Mouse (Mus musculus) kidney, postnatal 0 days (tissue): ENCODE data around the gene Otulin. TPM values are rescaled to one million over a fixed set of nuclear protein-coding genes. Genes with fewer than 3 reads are reported as not detected.

ENCODE experiments used
- ATAC-seq: fragments of 200-750 bp; cut with Nextera tagmentation; replicated peaks from 2 replicates; pipeline ENCODE4 v1.8.0; 2017; ENCODE audit warnings: low read depth, moderate number of reproducible peaks, moderate TSS enrichment, moderate library complexity; ENCODE audit not compliant: low FRiP score
- DNase-seq: peaks from one replicate; pipeline ENCODE4 v3.0.0-alpha.2; 2016; ENCODE audit warnings: low spot score
- H3K27ac ChIP-seq: fragments of 300-500 bp; sonication (generic); 2 replicates; pipeline ENCODE4 v1.5.1; 2014; ENCODE audit warnings: mild to moderate bottlenecking
- H3K27me3 ChIP-seq: fragments of 300-500 bp; sonication (generic); 2 replicates; pipeline ENCODE4 v1.6.1; 2014; ENCODE audit warnings: low read length, mixed read lengths; ENCODE audit not compliant: insufficient read depth
- H3K36me3 ChIP-seq: fragments of 300-500 bp; sonication (generic); 2 replicates; pipeline ENCODE4 v1.6.1; 2014; ENCODE audit warnings: low read length, mixed read lengths; ENCODE audit not compliant: insufficient read depth
- H3K4me1 ChIP-seq: fragments of 300-500 bp; sonication (generic); replicated peaks from 2 replicates; pipeline ENCODE4 v1.6.1; 2014; ENCODE audit warnings: antibody characterized with exemption, low read length, mixed read lengths; ENCODE audit not compliant: insufficient read depth
- H3K4me2 ChIP-seq: fragments of 300-500 bp; sonication (generic); 2 replicates; pipeline ENCODE4 v1.6.1; 2014; ENCODE audit warnings: mild to moderate bottlenecking, low read length, moderate library complexity, mixed read lengths
- H3K4me3 ChIP-seq: fragments of 300-500 bp; sonication (generic); replicated peaks from 2 replicates; pipeline ENCODE4 v1.5.1; 2014; ENCODE audit warnings: low read depth, low read length
- H3K9ac ChIP-seq: fragments of 300-500 bp; sonication (generic); 2 replicates; pipeline ENCODE4 v1.6.1; 2014; ENCODE audit warnings: low read depth, low read length
- H3K9me3 ChIP-seq: fragments of 300-500 bp; sonication (generic); replicated peaks from 2 replicates; pipeline ENCODE4 v1.6.1; 2016; ENCODE audit warnings: low read length, inconsistent platforms, mixed read lengths
- CTCF ChIP-seq: IDR thresholded peaks from 2 replicates; pipeline ENCODE4 v1.5.1; 2016; ENCODE audit warnings: antibody characterized with exemption, low read depth, mild to moderate bottlenecking, moderate library complexity
- whole genome bisulfite sequencing: fragments of 180-500 bp; shearing (Covaris S2); extraction: QIAGEN DNeasy Blood & Tissue Kit; methylation state at CpG from one replicate; pipeline ENCODE4 v1.1.7; 2014; 5-methylcytosine and 5-hydroxymethylcytosine counted together
- polyA plus RNA-seq: library from polyadenylated mRNA; unstranded; fragments of >200 nt; fragmentation: Nextera tagmentation; extraction: Ambion mirVana; gene quantifications from 2 replicates; pipeline ENCODE4 v1.2.1, GENCODE M21; 2015

Gene Otulin
- polyA plus RNA-seq, 1 experiment from 2014 or later: 41.1 TPM

DNA sequence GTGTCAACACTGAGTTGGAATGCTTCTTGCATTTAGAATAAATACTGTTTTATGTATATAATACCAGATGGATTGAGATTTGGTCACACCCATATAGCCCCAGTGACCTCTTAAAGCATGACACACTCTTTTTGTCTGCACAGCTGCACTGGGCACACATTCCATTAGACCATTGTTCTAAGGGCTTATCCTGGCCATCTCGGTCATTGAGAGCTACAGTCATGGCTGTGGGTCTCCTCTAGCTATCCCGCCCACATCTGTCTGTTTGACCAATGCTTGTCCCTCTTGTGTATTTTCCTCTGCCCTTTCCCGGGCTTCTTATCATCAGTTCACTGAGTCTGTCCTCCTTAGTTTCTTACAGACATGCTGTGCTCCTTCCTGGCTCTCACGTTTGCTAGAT, 100.5 kb downstream of the Otulin start:
- Histone ChIP-seq H3K9me3 (no peaks in the 10 kb centered on the region), H3K27ac (no peak overlapping the region), H3K27me3 (no peaks in the 10 kb centered on the region), H3K4me3 (no peak overlapping the region), H3K9ac (no peak overlapping the region), H3K36me3 (no peaks in the 10 kb centered on the region), H3K4me1 (no peaks in the 10 kb centered on the region), H3K4me2 (no peak overlapping the region)
- no peak for TF ChIP-seq CTCF
- no peak for DNase-seq
- WGBS: 76% methylated on average over 4 of the region's 4 CpGs
- ATAC-seq: no peak

DNA sequence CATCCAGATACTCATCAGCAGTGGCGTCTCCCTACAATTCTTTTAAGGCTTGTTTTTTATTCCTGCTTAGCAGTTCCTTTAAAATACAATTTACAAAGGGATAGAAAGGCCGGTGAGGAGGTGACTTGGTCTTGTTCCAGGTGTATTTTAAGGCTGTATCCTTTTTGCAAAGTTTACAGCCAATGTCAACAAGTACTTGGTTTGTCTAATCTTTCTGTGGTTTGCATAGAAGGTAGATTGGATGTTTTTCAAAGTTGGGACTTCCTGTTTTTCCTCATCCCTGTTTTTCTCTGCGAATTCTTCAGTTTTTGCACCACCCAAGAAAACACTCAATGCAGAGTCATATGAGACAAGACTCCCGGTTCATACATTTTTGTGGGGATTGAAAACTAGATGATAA, 101.6 kb downstream of the Otulin start:
- H3K9me3 ChIP-seq: no peaks in the 10 kb centered on the region
- H3K9ac ChIP-seq: no peak overlapping the region
- H3K4me1 ChIP-seq: no peaks in the 10 kb centered on the region
- H3K27me3 ChIP-seq: no peaks in the 10 kb centered on the region
- ATAC-seq (no peak), DNase-seq (peak; percentile 61)
- H3K36me3 ChIP-seq: no peaks in the 10 kb centered on the region
- no peak overlapping the region for H3K4me2 ChIP-seq
- no peak overlapping the region for H3K4me3 ChIP-seq
- no peak overlapping the region for H3K27ac ChIP-seq
- no peak for TF ChIP-seq CTCF
- 60% methylated on average over 4 of the region's 4 CpGs for WGBS

DNA sequence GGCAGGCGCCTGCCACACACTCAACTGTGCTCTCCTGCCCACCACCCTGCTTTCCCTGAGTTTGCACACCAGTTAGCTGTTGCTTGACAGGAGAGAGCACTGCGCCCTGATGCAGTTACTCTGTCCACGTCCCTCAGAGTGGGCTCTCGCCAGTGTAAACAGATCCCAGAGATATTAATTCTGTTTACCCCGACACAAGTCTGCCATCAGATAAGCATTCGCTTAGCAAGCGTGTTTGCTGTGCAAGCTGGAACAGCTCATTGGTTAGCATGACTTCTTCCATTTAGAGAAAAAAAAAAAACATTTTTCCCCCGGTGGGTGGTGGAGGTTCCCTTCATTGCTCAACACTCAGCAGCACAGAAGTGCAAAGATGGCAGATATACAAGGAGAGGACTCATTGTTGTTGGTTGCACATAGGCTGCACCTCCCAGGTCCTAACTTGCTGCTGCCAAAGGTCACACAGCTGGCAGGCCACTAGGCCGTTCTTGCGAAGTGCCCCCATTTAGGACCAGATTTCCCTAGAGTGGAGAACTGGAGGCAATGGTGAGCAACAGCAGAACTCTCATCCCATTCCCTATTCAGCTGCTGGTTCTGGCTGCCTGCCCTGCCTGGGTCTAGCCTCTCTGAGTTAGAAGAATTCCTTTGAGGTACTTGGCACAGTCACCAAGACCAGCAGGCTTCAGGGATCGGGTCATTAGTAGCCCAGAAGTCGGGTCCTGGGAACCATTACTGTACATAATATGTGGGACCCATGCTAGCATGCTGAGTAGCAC, 105.1 kb downstream of the Otulin start:
- H3K4me2 ChIP-seq: no peak overlapping the region
- H3K27me3 ChIP-seq: no peaks in the 10 kb centered on the region
- H3K36me3 ChIP-seq: no peaks in the 10 kb centered on the region
- ATAC-seq (no peak), DNase-seq (no peak)
- WGBS: 55% methylated on average over 12 of the region's 12 CpGs
- no peak overlapping the region for H3K9ac ChIP-seq
- H3K4me3 ChIP-seq: no peak overlapping the region
- no peak overlapping the region for H3K27ac ChIP-seq
- H3K9me3 ChIP-seq: no peaks in the 10 kb centered on the region
- TF ChIP-seq CTCF: no peak
- H3K4me1 ChIP-seq: no peaks in the 10 kb centered on the region

DNA sequence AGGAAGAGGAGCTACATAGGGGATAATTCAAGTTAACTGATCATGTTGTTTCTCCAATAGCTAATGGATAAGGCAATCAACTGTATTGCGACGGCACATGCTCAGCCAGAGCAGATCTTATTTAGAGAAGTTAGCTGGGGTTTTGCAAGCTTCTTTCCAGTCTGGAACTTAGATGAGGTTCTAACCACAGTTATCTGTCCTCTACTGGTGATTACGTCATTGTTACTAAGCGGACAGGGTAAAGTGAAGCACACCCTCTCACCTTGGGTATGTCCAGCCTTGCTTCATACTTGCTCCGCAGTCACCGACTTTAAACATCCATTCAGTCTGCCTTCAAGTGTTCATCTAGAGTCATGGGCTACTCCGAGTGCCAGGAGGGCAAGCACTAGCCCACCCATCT, 110.6 kb downstream of the Otulin start:
- H3K4me3 ChIP-seq: no peak overlapping the region
- H3K36me3 ChIP-seq: no peaks in the 10 kb centered on the region
- no peaks in the 10 kb centered on the region for H3K9me3 ChIP-seq
- no peak overlapping the region for H3K27ac ChIP-seq
- H3K4me2 ChIP-seq: no peak overlapping the region
- TF ChIP-seq CTCF: no peak
- DNase-seq: no peak
- ATAC-seq: no peak
- 92% methylated on average over 7 of the region's 7 CpGs for WGBS
- no peak overlapping the region for H3K9ac ChIP-seq
- H3K27me3 ChIP-seq: no peaks in the 10 kb centered on the region
- no peaks in the 10 kb centered on the region for H3K4me1 ChIP-seq

DNA sequence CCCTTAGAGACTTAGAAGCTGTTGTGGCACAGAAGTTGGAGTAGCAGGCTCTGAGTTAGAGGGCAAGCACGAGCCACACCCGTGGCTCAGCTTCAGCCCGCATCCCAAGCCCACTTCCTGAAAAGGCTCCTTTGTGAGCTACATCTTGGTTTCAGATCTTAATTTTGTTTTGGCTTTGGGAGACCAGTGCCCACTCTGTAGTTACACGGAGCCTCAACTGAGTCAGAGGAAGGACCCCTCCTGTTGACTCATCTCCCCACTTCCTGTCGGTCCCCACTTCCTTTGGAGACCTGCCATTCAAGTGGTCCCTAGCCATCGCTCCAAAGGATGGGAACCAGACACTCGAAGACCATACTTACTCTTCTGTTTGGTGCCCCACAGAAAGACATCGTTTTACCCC, 112.5 kb downstream of the Otulin start:
- Histone ChIP-seq H3K9ac (no peak overlapping the region), H3K4me1 (no peaks in the 10 kb centered on the region), H3K27ac (no peak overlapping the region), H3K27me3 (no peaks in the 10 kb centered on the region), H3K36me3 (no peaks in the 10 kb centered on the region), H3K4me2 (no peak overlapping the region), H3K4me3 (no peak overlapping the region), H3K9me3 (no peaks in the 10 kb centered on the region)
- 81% methylated on average over 8 of the region's 8 CpGs for WGBS
- no peak for TF ChIP-seq CTCF
- ATAC-seq (no peak), DNase-seq (no peak)

DNA sequence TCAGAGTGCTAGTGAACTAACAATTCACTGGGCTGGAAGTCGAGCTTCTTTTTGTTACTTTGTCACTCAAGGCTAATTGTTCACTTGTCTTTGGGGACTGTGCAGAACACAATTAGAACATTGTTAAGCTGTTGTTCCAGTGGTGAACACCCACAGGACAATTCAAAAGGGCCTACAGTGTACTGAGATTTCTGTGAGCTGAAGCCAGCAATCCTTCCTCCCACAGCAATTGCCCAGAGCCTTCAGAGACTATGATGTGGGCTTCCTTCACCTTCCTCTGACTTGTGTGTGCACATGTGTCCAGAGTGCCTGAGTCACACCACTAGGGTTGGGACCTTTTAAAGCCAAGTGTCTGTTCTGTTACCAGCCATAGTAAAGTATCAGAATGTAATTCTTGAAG, 113.6 kb downstream of the Otulin start:
- Histone ChIP-seq H3K4me1 (no peaks in the 10 kb centered on the region), H3K9ac (no peak overlapping the region), H3K27me3 (no peaks in the 10 kb centered on the region), H3K36me3 (no peaks in the 10 kb centered on the region), H3K4me3 (no peak overlapping the region), H3K9me3 (no peaks in the 10 kb centered on the region), H3K4me2 (no peak overlapping the region), H3K27ac (no peak overlapping the region)
- DNase-seq (no peak), ATAC-seq (no peak)
- 66% methylated on average over 1 of the region's 1 CpGs for WGBS
- TF ChIP-seq CTCF: no peak

DNA sequence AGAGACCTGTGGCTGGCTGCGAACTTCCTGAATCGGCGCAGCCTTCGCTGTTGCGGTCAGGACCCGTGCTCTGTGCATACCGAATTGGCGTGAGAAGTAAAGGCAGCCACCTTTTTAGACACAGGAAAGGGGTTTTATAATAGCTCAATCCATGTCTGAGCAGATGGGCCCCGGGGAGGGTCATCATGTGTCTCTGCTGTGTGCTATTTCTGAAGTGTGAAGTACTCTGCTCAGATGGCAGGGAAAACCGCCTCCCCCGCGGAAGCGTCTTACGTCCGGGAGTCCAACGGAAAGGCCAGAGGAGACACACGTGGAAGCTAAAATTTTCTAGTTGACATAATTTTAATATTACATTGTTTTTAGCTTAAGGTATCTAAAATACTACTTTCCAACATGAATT, 121.5 kb downstream of the Otulin start:
- no peaks in the 10 kb centered on the region for H3K27me3 ChIP-seq
- ATAC-seq (no peak), DNase-seq (no peak)
- no peaks in the 10 kb centered on the region for H3K9me3 ChIP-seq
- no peaks in the 10 kb centered on the region for H3K36me3 ChIP-seq
- no peak for TF ChIP-seq CTCF
- no peak overlapping the region for H3K4me2 ChIP-seq
- no peaks in the 10 kb centered on the region for H3K4me1 ChIP-seq
- WGBS: 86% methylated on average over 17 of the region's 17 CpGs
- H3K27ac ChIP-seq: no peak overlapping the region
- H3K9ac ChIP-seq: no peak overlapping the region
- H3K4me3 ChIP-seq: no peak overlapping the region
